Mouse (Mus musculus) layer of hippocampus, adult 6 months (tissue): ENCODE measurements around the gene Myo1h. TPM values are rescaled to one million over a fixed set of nuclear protein-coding genes. Genes with fewer than 3 reads are reported as not detected.

ENCODE experiments used
- long read RNA-seq, 2 experiments: library from polyadenylated mRNA; unstranded; transcript quantifications; one replicate each; pipeline ENCODE4 v2.0.0; 2019 to 2020
- microRNA-seq: library from miRNA; unstranded; fragments of <30 nt; microRNA quantifications from one replicate; pipeline ENCODE4 v1.2.0, GENCODE M21; 2020
- polyA plus RNA-seq: library from polyadenylated mRNA; unstranded; fragments of <200 nt; fragmentation: Nextera tagmentation; gene quantifications from 2 replicates; pipeline ENCODE4 v1.2.3, GENCODE M21; 2021

Myo1h gene
- 1.4 and 1.8 TPM in 2 replicates for polyA plus RNA-seq
- long read RNA-seq, experiment 1, partial matches to known transcripts, result 1 of 2 reads
- long read RNA-seq, experiment 1, other reads (novel, unspliced or antisense), result 0 of 2 reads
- long read RNA-seq, experiment 2, partial matches to known transcripts, result 1 of 6 reads
- long read RNA-seq, experiment 2, other reads (novel, unspliced or antisense), result 3 of 6 reads

DNA sequence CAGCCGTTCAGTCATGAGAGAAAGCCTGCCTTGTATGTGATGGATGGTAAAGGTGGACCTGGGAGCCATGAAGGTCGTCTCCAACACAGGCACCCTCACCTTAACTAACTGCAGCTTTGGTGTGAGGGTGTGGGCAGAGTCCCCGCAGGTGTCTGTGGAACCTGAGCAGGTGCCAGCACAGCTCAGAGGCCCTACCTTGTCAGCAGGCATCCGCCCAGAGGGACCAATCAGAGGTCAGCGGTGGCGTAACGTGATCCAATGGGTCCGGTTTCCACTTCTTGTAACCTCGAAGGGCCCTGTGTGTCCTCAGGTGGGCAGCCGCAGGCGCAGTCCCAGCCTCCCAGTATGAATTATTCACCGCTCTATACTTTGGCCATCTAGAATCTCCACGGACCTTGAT is at the start of gene Myo1h:
Myo1h (plus strand) TSS at position 293 of the 400 bp plus-strand sequence.

DNA sequence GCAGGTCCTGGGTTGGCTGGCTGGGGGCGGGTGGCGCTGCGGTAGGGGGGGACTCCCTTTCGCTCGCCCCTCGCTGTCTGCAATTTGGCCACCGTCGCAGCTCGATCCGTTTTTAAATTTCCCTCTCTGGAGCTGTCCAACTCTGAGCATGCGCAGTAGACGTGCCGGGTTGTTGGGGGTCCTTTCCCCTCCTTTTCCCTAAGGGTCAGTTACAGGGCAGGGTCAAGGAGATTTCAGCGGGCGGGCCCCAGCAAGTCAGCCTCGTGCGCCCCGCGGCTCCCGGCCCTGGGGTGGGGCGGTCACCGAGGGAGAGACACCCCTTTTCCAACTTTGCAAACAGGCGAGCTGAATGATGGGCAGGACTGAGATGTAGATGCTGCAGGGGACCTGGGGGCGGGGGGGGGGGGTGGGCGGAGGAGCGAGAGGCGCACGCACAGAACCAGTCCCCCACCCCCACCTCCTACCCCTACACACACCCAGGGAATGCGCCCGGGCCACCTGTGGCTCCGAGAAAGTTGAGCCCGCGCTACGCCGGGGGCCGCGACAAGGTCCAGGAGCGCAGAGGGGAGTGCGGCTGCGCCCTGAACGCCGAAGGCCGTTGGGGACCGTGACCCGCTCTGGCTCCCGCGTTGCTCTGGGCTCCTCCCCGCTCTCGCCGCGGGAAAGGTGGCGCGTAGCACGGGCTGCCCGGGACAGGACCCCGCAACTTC is 15.1 kb upstream of the Myo1h start, which contains the start of gene Foxn4:
Foxn4 (minus strand) TSS at position 115 of the 710 bp plus-strand sequence.

DNA sequence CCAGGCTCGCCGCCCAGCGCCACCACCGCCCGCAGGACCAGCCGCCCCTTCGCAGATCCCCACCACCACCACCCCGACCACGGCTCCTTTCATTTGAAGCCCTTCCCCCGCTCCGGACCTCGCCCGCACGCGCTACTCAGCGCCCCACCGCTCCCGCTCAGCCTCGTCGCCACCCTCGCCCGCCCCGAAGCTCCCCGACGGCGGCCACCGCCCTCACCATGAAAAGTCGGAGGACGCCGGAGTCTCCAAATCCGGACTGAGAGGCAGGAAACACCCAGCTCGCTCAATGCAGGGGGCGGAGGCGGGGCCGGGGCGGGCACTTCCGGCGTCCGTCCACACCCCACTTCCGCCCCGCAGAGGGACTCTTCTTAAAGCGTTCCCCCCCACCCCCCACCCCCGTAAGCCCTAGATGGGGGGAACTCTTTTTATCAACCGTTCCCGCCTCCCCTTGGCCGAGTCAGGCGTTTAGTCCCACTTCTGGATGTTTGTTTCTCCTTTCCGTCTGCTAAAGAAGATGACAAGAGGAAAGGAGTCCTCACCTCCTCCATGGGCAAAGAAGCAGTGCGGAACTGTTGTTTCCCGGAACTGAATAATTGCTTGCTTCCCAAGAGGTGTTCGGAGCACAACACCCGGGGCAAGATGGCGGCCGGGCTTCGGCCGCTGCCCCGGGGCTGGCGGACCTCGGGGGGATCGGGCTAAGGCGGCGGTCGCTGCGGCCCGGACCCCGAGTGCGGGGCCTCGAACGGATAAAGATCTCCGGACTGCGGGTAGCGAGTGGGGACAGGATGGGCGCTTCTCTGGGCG is 91.4 kb downstream of the Myo1h start, which contains the start of the genes Kctd10 and Ube3b:
Kctd10 (minus strand) TSS at position 300 of the 804 bp plus-strand sequence.
Ube3b (plus strand) TSS at position 399 of the 804 bp plus-strand sequence.

Small RNAs within 50 kb of the gene (microRNA-seq; reads per million reads assigned to microRNA genes)
- gene Mir7027, result not detected

Other genes with a start within 250 kb of the Myo1h start
- gene Usp30, start 223.7 kb upstream of the Myo1h start, polyA plus RNA-seq, result 6.3 and 6.4 TPM in 2 replicates
- gene Svop, start 197.6 kb upstream of the Myo1h start, polyA plus RNA-seq, result 104 and 110 TPM in 2 replicates
- gene Alkbh2, start 160.9 kb upstream of the Myo1h start, polyA plus RNA-seq, result 7.6 and 10.7 TPM in 2 replicates
- gene Ung, start 158.8 kb upstream of the Myo1h start, polyA plus RNA-seq, result 0.80 and 1.3 TPM in 2 replicates
- gene Acacb, start 142.6 kb upstream of the Myo1h start, polyA plus RNA-seq, result 3.9 and 4.0 TPM in 2 replicates
- not detected in 2 replicates for gene Foxn4, start 15.4 kb upstream of the Myo1h start, polyA plus RNA-seq
- gene Kctd10, start 91.3 kb downstream of the Myo1h start, polyA plus RNA-seq, result 32.9 and 34.6 TPM in 2 replicates
- 46.6 and 62.0 TPM in 2 replicates for gene Ube3b, start 91.4 kb downstream of the Myo1h start, polyA plus RNA-seq
- gene Mmab, start 154.9 kb downstream of the Myo1h start, polyA plus RNA-seq, result 12.6 and 14.6 TPM in 2 replicates
- 27.8 and 29.3 TPM in 2 replicates for gene Mvk, start 155.1 kb downstream of the Myo1h start, polyA plus RNA-seq